Mouse (Mus musculus) CD4-positive helper T cell, adult 2 months (primary cell): ENCODE results near the gene Manbal.

Source experiments
- DNase-seq: peaks from one replicate; pipeline ENCODE4 v3.0.0-alpha.2; 2012; ENCODE audit warnings: low read depth, missing footprints, low spot score

The Manbal gene

DNA sequence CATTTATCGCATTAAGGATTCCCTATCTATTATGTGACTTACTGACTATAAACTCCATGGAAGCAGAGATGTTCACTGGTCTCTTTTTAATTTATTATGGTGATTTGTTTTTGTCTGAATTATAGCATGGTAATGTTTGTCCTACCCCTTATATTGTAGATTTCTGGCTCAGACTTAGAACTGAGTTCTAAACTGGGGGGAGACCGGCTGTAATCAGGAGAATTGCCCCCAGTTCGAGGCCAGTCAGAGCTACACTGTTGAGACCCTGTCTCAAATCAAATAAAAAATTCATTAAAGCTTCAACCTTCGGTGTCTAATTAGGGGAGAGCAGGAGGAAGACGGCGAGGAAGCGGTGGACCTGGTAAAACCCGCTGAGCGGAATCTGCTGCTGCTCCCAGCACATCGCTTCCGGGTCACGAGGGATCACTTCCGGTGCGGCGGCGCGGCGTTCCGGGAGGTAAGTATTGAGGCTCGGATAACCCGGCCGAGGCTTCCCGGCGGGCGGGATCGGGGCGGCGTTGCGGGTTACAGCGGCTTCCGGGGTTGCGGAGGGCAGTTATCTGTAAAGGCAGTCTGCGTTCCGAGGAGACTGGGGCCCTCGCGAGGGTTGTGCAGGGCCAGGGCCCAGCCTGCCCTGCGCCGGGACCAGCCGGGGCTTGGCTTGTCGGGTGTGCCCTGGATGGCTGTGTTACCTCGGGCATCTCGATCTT is at the start of gene Manbal:
TSS of gene Manbal (plus strand) at position 411 of the 710 bp plus-strand sequence.
- peak; percentile 95 for DNase-seq

GRCm38 (mm10) chr2:157320135-157320534 is 47.3 kb upstream of the Manbal start:
- DNase-seq: no peak

DNA sequence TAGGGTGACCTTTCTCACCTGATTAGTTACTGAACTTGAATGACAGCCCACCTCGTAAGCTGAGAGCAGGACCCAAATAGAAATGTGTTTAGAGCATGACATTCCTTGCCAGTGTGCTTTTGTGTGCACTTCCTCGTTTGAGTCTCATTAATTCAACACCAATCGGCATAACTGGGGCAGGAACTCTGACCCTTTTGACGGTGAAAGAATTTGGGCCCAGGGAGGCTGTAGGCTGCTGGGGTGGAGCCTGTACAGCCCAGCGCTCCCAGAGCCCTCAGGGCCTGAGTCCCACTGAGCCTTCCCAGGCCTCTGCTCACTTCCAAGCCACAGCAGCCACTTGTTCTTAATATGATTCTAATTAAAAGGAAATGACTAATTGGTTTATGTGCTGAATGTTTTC is 46.5 kb upstream of the Manbal start:
- no peak for DNase-seq

DNA sequence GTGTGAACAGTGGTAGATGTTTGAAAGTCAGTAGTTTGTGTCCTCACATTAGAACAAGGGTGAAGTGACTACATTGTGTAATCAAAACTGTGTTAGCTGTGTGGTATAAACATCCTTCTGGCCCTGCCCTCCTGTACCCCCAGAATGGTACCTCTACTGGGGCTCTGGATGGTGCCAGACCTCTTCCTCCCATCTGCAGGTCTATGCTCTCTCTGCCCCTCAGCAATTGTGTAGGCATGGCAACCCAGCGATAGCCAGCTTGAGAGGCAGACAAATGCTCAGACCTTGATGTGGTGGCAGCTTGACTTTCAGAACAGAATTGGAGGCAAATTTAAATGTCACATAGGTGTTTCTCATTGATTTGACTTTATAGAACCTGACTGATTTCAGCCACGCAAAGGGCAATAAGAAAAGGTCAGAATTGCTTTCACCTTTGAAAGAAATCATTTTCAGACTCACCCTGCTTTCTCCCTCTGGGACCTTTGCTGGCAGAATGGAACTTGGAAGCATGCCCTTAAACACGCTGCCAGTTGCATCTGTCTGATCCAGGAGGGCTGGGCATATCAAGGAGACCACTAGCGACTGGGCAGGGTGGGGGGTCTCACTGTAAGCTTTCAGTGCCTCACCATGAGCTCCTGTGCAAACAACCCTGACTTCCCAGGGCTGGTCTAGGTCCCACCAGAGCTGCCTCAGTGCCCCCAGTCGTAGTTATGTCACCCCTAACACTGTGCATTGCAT is 45.2 kb upstream of the Manbal start:
- DNase-seq: no peak

DNA sequence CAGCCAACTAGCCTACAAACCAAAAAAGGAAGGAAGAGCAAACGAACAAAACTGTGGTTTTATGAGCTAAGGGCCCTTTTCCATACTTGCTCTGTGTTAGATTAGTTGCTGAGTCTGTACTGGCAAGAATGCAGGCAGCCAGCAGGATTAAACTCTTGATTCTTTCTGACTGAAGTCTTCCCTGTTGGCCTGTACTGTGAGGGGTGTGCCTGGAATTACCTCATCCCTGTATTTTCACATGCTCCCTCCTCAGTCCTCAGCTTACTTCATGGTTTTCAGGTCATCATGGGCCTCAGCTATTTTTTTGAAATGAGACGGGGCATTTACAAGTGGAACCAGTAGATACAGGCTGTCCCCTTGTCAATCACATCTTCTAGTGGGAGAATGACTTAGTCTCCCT is 42.2 kb upstream of the Manbal start:
- no peak for DNase-seq

- no peak for DNase-seq
Observed at GRCm38 (mm10) chr2:157328106-157328505, 39.3 kb upstream of the Manbal start.

DNA sequence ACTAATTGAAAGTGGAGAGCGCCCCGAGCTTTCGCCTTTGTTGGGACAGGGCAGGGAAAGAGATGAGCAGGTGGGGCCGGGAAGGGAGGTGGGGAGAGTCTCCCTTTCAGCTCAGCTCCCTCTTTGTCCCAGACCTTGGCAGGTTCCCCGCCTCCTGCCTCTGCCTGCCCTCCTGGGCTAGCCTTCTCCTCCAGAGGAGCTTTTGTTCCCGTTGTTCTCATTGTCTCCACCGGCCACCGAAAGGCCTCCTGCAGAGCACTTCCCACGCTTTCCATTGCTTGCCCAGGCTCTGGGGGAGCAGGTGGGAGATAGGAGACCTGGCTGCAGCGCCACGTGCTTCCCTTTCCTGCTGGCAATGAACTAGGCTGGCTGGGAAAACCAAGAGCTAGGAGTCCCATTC is 38.8 kb upstream of the Manbal start:
- no peak for DNase-seq

- no peak for DNase-seq
Observed at GRCm38 (mm10) chr2:157332059-157332458, 35.3 kb upstream of the Manbal start.

DNA sequence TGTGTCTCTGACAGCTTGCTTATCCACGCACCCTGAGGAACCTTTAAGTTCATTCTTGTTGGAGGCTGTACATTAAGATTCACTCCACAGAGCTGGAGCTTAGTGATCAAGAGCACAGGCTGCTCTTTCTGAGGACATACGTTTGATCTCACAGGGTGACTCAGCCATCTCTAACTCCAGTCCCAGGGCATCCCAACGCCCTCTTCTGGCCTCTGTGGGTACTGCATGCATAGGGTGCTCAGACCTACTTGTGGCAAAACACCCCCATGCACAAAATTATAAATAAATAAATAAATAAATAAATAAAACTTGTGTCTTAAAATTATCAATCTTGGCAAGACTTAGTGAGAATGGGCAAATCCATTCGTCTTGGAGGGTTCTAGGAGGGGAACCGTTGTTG is 28.7 kb upstream of the Manbal start:
- DNase-seq: peak; percentile 63

DNA sequence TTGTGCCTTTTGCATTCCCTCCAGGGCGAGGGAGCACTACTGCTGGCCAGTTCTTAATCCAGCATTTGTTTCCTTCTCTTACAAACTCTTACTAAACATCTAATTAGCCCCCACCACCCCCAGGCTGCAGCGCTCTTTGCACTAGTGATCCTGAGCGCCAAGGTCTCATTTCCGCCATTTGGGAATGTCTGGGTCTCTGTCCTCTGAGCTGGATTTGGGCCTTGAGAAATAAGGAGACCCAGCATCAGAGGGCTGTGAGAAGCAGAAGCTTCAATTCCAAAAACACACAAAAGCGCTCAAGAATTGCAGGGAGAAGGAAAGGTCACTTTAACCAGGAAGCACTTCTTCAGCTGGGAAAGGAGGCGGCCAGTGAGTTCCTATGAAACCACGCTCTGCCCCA is 27.9 kb upstream of the Manbal start:
- DNase-seq: no peak

- DNase-seq: no peak
Observed at GRCm38 (mm10) chr2:157340221-157340741, 27.1 kb upstream of the Manbal start.

- peak; percentile 55 for DNase-seq
Observed at GRCm38 (mm10) chr2:157341554-157342270, 25.7 kb upstream of the Manbal start.

DNA sequence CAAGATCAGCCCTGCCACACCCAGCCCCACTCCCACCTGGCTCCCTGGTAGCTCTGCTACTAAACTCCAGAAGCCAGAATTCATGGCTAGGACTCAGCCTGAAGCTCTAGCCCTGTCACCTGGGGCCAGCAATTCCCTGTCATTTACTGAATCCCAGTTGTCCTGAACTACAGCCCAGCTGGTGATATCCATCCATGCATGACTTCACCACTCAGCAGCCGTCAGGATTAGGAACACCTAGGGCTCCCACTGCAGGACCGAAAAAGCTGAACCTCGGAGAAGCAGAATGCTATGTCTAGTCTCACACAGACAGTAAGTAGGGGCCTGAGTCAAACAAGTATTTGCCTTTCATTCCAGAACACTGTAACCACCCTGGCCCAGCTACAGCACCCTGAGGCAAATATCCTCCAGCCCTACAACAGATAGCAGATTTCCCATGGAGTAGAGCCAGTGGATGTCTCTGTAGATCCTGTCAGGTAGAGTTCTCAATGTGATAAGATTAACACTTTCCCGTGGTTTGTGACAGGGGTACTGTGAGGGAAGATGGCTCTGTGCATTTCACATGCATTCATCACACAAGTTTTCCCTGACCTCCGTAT is 25.0 kb upstream of the Manbal start:
- DNase-seq: no peak

- no peak for DNase-seq
Observed at GRCm38 (mm10) chr2:157343337-157343736, 24.1 kb upstream of the Manbal start.

GRCm38 (mm10) chr2:157347361-157348159 is 19.8 kb upstream of the Manbal start, which contains the start of gene Ghrh:
Gene Ghrh (minus strand): TSS chr2:157347506.
- DNase-seq: no peak

- no peak for DNase-seq
Observed at GRCm38 (mm10) chr2:157349121-157349778, 18.1 kb upstream of the Manbal start.

- DNase-seq: no peak
Observed at GRCm38 (mm10) chr2:157353183-157353582, 14.2 kb upstream of the Manbal start.

GRCm38 (mm10) chr2:157354106-157354505 is 13.3 kb upstream of the Manbal start:
- no peak for DNase-seq

DNA sequence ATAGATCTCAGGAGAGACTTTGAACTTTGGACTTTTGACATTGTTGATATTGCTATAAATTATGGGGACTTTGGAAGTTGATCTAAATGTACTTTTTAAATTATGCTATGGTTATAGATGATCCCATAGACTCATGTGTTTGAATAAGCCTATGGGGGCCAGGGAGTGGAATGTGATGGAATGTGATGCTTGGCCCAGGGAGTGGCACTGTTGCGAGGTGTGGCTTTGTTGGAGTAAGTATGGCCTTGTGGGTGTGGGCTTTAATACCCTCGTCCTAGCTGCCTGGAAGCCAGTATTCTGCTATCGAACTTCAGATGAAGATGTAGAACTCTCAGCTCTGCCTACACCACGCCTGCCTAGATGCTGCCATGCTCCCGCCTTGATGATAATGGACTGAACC is 7.4 kb upstream of the Manbal start:
- DNase-seq: no peak

GRCm38 (mm10) chr2:157363031-157363430 is 4.4 kb upstream of the Manbal start:
- DNase-seq: peak; percentile 42
